Mouse (Mus musculus): ENCODE results near the gene Siglecg. TPM values are rescaled to one million over a fixed set of nuclear protein-coding genes. Genes with fewer than 3 reads are reported as not detected.

Siglecg gene
- total RNA-seq, 2 experiments from 2014 or later: 12.3 to 13.9 TPM

Other genes starting within 250 kb of the Siglecg start
- gene Zfp715, start 94.9 kb upstream of the Siglecg start, total RNA-seq (2015): 19.6 and 23.7 TPM in 2 replicates
- gene Zfp715, start 94.9 kb upstream of the Siglecg start, total RNA-seq (2017): 15.9 and 23.5 TPM in 2 replicates
- 9.6 and 9.9 TPM in 2 replicates for gene Siglecf, start 56.9 kb upstream of the Siglecg start, total RNA-seq (2015)
- 6.5 and 8.7 TPM in 2 replicates for gene Siglecf, start 56.9 kb upstream of the Siglecg start, total RNA-seq (2017)
- not detected in 2 replicates for gene Lim2, start 19.5 kb downstream of the Siglecg start, total RNA-seq (2015)
- not detected in 2 replicates for gene Lim2, start 19.5 kb downstream of the Siglecg start, total RNA-seq (2017)
- gene Nkg7, start 28.9 kb downstream of the Siglecg start, total RNA-seq (2015): 41.6 and 53.1 TPM in 2 replicates
- gene Nkg7, start 28.9 kb downstream of the Siglecg start, total RNA-seq (2017): 13.1 and 23.4 TPM in 2 replicates
- gene Cldnd2, start 32.6 kb downstream of the Siglecg start, total RNA-seq (2015): not detected in 2 replicates
- not detected in 2 replicates for gene Cldnd2, start 32.6 kb downstream of the Siglecg start, total RNA-seq (2017)
- gene Etfb, start 35.9 kb downstream of the Siglecg start, total RNA-seq (2015): 128 and 130 TPM in 2 replicates
- 201 and 203 TPM in 2 replicates for gene Etfb, start 35.9 kb downstream of the Siglecg start, total RNA-seq (2017)
- gene Gm45233, start 35.9 kb downstream of the Siglecg start, total RNA-seq (2015): not detected in 2 replicates
- 1.8 and 3.1 TPM in 2 replicates for gene Gm45233, start 35.9 kb downstream of the Siglecg start, total RNA-seq (2017)
- 2.9 and 3.1 TPM in 2 replicates for gene Vsig10l, start 54.9 kb downstream of the Siglecg start, total RNA-seq (2015)
- gene Vsig10l, start 54.9 kb downstream of the Siglecg start, total RNA-seq (2017): 2.7 and 4.5 TPM in 2 replicates
- not detected in 2 replicates for gene Iglon5, start 81.9 kb downstream of the Siglecg start, total RNA-seq (2015)
- gene Iglon5, start 81.9 kb downstream of the Siglecg start, total RNA-seq (2017): not detected in 2 replicates
- not detected in 2 replicates for gene 4931406B18Rik, start 97.7 kb downstream of the Siglecg start, total RNA-seq (2015)
- gene 4931406B18Rik, start 97.7 kb downstream of the Siglecg start, total RNA-seq (2017): not detected in 2 replicates
- 80.0 and 80.1 TPM in 2 replicates for gene Cd33, start 136.2 kb downstream of the Siglecg start, total RNA-seq (2015)
- 36.3 and 48.1 TPM in 2 replicates for gene Cd33, start 136.2 kb downstream of the Siglecg start, total RNA-seq (2017)
- 6.3 and 8.1 TPM in 2 replicates for gene Zfp658, start 154.1 kb downstream of the Siglecg start, total RNA-seq (2015)
- gene Zfp658, start 154.1 kb downstream of the Siglecg start, total RNA-seq (2017): 6.9 and 7.4 TPM in 2 replicates
- 7.1 and 13.3 TPM in 2 replicates for gene Zfp719, start 171.4 kb downstream of the Siglecg start, total RNA-seq (2015)
- gene Zfp719, start 171.4 kb downstream of the Siglecg start, total RNA-seq (2017): 6.9 and 9.3 TPM in 2 replicates
- not detected in 2 replicates for gene Zfp819, start 199.0 kb downstream of the Siglecg start, total RNA-seq (2015)
- not detected in 2 replicates for gene Zfp819, start 199.0 kb downstream of the Siglecg start, total RNA-seq (2017)
- gene Ceacam18, start 226.5 kb downstream of the Siglecg start, total RNA-seq (2015): not detected in 2 replicates
- not detected in 2 replicates for gene Ceacam18, start 226.5 kb downstream of the Siglecg start, total RNA-seq (2017)